Mouse (Mus musculus) R1 (cell line): ENCODE results near the gene Tmem147.
"Not testable (repeated sequence)": the region's sequence is repeated elsewhere in the genome, so short reads cannot be mapped to it uniquely, and the experiment has no call there.

Source experiments
- DNase-seq: peaks from one replicate; pipeline ENCODE4 v3.0.0-alpha.2; 2018; ENCODE audit warnings: low read depth, low spot score

Gene Tmem147

DNA sequence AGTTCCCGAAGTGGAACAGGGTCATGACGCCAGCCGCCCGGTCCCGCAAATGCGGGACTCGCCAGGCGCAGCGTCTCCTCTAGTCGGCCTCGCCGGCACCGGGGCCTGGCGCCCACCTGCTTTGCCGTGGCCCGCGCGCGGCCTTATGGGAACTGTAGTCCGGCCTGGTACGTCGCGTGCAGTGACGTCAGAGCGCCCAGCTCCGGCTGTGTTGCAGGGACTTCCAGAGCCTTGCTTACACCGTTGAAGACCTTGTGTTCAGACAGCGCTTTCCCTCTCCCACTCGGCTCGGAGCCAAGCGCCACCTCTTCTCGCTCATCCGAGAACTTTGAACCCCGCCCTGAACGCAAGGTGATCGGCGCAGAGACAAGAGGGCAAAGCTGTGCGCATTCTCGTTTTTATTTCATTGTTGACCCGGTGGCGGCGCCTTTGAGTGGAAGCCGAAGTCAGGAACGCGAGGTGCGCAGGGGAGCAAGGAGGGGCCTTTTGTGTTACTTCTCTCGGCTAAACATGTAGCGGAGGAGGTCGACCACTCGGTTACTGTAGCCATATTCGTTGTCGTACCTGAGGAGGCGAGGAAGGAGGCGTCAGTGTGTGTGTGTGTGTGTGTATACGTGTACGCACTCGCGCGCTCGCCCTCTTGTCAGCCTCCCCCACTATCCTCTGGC is at the start of gene Tmem147:
TSS of gene Tmem147 (minus strand) at position 145 of the 668 bp plus-strand sequence.
- peak; percentile 98 for DNase-seq

DNA sequence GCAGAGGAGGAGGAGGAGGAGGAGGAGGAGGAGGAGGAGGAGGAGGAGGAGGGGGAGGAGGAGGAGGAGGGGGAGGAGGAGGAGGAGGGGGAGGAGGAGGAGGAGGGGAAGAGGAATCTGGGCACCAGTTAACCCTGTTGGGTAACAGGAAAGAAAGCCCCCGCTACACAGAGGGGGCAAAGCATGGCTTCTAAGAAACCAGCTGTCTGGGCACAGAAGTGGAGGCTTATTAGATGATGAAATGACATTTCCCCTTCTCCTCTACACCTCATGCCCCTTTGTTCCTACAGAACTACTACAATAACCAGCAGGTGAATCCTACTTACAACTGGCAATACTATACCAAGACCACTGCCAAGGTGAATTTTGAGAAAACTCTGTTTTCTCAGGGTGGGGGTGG is 48.6 kb upstream of the Tmem147 start:
- DNase-seq, result no peak

GRCm38 (mm10) chr7:30777081-30777579 is 47.8 kb upstream of the Tmem147 start:
- DNase-seq, result peak; percentile 74

GRCm38 (mm10) chr7:30776104-30776503 is 46.8 kb upstream of the Tmem147 start:
- no peak for DNase-seq

DNA sequence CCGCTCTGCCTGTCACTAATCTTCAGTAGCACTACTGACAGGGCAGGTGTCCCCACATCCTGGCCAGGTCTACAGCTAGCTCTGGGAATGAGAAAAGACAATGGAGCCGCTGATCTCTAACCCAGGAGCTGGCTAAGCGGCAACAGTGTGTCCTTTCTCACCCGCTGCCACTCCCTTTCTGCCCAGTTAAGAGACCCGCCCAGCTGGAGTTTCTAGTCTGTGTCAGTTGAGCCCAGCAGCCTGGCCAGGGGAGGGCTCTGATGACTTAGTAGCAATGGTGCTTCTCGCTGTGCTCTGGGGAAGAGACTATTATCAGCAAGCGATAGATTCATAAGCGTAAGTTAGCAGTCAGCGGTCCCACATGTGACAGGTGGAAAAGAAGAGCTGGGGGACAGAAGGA is 39.9 kb upstream of the Tmem147 start:
- DNase-seq, result no peak

DNA sequence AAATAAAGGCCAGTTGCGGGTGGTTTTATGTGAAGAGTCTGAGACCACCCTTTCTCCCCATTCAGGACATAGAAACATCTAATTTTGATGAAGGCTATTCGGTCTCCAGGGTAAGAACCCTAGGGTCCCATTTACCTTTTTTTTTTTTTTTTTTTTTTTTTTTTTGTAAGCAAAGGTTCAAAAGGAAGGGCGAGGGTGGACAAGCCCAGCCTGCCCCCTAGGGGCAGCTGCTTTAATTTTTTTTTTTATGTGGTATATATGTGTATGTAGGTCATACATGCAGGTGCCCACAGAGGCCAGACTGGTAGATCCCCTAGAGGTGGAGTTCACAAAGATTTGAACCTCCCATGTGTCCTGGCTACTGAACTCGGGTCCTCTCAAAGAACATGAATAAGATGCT is 37.1 kb upstream of the Tmem147 start:
- no peak for DNase-seq

DNA sequence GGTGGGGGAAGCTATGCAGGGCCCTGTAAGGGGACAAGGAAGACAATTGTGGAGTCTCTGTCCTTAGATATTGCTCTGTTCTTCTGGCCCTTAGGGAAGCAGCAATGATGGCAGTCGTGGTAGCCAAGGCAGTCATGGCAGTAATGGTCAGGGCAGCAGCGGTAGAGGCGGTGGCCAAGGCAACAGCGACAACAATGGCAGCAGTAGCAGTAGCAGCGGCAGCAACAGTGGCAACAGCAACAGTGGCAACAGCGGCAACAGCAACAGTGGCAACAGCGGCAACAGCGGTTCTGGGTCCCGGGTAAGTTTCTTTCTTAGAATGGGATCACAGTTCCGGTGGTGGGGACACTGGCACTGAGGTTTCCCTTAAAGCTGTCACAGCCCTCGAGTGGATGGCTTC is 35.8 kb upstream of the Tmem147 start:
- no peak for DNase-seq

GRCm38 (mm10) chr7:30763456-30763855 is 34.1 kb upstream of the Tmem147 start, which contains the start of gene Dmkn:
Gene Dmkn (plus strand): TSS chr7:30763756.
- DNase-seq, result no peak

DNA sequence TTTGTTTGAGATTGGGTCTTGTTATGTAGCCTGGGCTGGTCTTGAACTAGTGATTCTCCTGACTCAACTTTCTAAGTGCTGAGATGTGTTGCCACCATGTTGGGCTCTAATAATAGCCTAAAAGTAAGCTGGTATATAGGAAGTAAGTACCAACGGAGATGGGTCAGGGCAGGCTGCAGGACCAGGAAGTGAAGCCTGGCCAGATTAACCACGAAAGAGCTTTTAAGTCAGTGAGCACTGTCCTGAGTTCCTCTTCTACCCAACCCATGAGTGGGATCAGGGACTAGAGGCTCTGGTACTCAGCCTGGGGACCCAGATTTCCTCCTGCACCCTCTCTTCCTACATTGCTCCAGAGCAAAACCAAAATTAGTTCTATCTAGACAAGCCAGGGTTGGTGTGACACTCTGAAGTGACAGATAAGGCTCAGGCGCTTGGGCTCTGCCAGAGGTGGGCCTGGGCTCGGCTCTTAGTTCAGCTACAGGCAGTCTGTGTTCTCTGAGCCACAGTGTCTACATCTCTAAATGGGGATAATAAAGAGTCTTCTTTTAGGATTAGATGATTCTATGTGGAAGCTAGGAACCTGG is 32.5 kb upstream of the Tmem147 start:
- no peak for DNase-seq

GRCm38 (mm10) chr7:30758853-30759252 is 29.5 kb upstream of the Tmem147 start:
- DNase-seq, result peak; percentile 37

DNA sequence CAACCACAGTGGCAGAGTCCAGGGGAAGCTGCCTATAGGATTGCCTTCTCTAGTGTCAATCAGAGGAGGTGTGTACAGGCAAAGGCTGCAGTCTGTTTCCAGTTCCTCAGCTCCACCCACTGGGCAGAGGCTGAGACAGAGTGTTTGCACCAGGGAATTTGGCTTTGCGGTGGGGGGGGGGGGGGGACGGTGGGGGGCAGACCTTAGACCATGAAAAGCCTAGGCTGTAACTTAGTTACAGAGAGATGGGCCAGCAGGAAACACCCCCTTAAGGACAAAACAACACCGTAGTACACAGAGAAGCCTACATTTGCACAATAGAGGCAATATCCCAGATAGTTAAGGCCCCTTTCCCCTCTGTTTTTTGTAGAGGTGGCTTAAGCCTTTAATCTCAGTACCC is 27.7 kb upstream of the Tmem147 start:
- peak; percentile 42 for DNase-seq

GRCm38 (mm10) chr7:30751086-30751669 is 21.8 kb upstream of the Tmem147 start, which contains the start of gene Sbsn:
Gene Sbsn (plus strand): TSS chr7:30751471.
- no peak for DNase-seq

DNA sequence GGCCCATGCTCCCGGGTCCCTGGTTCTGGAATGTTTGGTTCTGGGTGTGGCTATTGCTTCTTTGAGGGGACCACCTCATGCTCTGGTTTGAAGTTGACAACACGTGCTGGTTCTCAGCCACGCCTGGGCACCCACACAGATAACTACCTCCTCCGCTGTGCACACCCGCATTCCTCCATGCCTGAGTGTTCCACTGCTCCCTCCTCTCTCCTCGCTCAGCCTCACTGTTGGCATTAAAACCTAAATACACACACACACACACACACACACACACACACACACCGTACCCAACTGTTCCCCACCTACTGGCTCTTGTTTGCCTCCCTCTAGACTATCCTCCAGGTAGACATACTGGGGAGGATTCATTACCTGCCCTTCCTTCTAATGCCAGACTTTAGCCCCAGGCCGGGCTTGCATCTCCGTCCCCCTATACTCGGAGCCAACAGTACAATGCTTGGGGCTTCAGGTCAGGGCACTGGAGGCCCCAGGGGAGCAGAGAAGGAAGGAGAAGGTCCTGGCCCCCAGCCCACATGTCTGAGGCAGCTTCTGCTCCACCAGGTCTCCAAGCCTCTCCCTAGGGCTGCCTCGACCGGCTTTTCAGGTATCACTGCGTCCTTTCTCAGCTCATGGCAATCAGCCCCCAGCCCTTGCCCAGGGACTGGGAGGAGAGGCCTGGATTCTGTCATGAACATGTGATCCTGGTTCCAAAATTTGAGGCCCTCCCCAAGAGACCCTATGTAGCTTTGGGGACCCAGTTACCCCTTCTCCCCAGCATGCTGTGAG is 20.7 kb upstream of the Tmem147 start:
- no peak for DNase-seq

- peak; percentile 62 for DNase-seq
Measured at GRCm38 (mm10) chr7:30747525-30748204, 18.3 kb upstream of the Tmem147 start.

DNA sequence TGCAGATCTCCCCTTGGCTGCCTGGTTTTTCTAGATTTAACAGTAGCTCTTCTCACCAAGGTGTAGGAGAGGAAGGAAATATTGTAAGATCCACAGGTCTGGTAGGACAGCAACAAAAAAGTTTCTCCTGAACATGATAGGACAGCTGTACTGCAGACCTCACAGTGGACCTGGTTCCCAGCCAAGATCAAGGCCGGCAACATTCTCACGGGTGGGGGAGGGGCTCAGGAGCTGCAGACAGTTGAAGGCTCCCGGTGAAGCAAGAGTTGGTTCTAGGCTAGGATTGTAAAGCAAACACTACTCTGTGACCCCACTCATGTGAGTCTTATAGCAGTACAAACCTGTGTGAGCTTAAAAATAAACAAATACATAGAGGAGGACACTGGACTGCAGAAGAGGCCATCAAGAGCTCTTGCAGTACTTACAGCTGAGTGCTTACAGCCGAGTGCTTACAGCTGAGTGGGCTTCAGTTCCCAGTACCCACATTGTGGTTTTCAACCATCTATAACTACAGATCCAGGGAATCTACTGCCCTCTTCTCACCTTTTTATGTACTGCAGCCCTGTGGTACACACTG is 14.8 kb upstream of the Tmem147 start:
- DNase-seq, result no peak

DNA sequence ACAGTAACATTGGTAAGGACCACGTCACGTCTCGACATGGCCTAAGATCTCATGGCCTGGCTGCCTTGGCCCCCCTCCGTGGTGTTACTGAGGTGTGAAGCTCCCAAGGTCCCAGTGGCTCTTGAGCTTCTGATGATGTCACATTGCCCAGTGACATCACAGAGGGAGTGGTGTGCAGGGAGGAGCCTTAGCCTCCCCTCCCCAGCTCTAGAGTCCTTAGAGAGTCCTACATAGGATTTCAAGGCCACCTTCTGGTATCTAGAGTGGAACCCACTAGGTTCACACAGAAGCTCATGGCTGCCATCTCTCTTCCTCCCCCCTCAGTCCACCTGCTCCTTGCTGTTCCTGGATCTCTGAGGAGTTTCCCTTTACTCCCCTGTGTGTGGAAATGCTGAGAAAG is 14.3 kb upstream of the Tmem147 start, which contains the start of gene Gapdhs:
TSS of gene Gapdhs (minus strand) at position 65 of the 400 bp plus-strand sequence.
- DNase-seq, result not testable (repeated sequence)

DNA sequence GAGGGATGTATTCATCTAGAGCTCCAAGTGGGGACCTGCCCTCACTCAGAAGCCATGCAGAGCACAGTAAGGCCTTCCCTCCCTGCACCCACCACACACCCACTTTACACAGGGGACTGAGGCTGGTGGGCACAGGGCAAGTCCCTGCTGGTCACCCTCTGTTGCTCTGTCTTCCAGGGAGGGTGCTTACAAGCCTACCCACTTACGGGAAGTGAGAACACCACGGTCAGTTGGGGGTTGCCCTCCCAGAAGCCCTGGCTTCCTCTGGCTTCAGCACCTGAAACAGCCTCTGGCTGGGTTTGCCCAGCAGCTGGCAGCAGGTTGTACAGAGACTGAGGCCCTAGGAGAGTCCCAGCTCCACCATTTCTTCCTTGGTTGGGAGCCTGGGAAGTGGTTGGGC is 13.2 kb upstream of the Tmem147 start:
- DNase-seq, result not testable (repeated sequence)

GRCm38 (mm10) chr7:30736211-30736610 is 6.9 kb upstream of the Tmem147 start:
- DNase-seq, result peak; percentile 25

DNA sequence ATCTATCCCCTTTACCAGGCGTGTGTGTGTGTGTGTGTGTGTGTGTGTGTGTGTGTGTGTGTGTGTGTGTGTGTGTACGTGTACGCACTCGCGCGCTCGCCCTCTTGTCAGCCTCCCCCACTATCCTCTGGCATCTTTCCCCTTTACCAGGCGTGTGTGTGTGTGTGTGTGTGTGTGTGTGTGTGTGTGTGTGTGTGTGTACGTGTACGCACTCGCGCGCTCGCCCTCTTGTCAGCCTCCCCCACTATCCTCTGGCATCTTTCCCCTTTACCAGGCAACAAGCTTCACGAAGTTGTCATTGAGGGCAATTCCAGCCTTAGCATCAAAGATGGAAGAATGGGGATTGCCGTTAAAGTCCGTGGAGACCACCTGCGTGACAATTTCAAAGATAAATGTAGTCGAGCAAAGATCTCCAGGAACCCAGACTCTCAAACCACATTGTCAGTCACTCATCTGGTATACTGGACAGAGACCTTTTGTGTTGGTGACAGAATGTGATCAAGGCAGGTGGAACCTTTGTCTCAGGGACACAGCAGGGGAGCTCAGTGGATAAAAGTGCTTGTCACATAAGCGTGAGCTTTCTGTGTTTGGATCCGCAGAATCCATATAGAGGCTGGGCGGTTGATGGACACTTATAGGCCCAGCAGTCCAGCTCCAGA is 853 bp upstream of the Tmem147 start:
- peak; percentile 32 for DNase-seq

- DNase-seq, result no peak
Measured at GRCm38 (mm10) chr7:30728739-30729395, 473 bp downstream of the Tmem147 start.
